Mouse (Mus musculus) embryonic facial prominence, embryonic 12.5 days (tissue): ENCODE results near the gene 9830107B12Rik. TPM values are rescaled to one million over a fixed set of nuclear protein-coding genes. Genes with fewer than 3 reads are reported as not detected.
A peak's percentile ranks its signal among the peaks of the same experiment; 100 is the strongest.

Experiments used
- ATAC-seq: fragments of 200-750 bp; cut with Nextera tagmentation; 2 replicates; pipeline ENCODE4 v1.8.0; 2017; ENCODE audit not compliant: insufficient number of reproducible peaks, insufficient read depth, low FRiP score, low TSS enrichment
- H3K27ac ChIP-seq: fragments of 300-500 bp; sonication (generic); 2 replicates; pipeline ENCODE4 v1.5.1; 2016; ENCODE audit warnings: mild to moderate bottlenecking
- H3K27me3 ChIP-seq: fragments of 300-500 bp; sonication (generic); 2 replicates; pipeline ENCODE4 v1.6.1; 2016; ENCODE audit warnings: mild to moderate bottlenecking, moderate library complexity
- H3K36me3 ChIP-seq: fragments of 300-500 bp; sonication (generic); 2 replicates; pipeline ENCODE4 v1.6.1; 2016; ENCODE audit warnings: mild to moderate bottlenecking
- H3K4me1 ChIP-seq: fragments of 300-500 bp; sonication (generic); 2 replicates; pipeline ENCODE4 v1.6.1; 2016
- H3K4me2 ChIP-seq: fragments of 300-500 bp; sonication (generic); replicated peaks from 2 replicates; pipeline ENCODE4 v1.6.1; 2016; ENCODE audit warnings: mild to moderate bottlenecking, moderate library complexity
- H3K4me3 ChIP-seq: fragments of 300-500 bp; sonication (generic); 2 replicates; pipeline ENCODE4 v1.5.1; 2016; ENCODE audit warnings: mild to moderate bottlenecking
- H3K9ac ChIP-seq: fragments of 300-500 bp; sonication (generic); 2 replicates; pipeline ENCODE4 v1.6.1; 2016; ENCODE audit warnings: mild to moderate bottlenecking, moderate library complexity
- H3K9me3 ChIP-seq: fragments of 300-500 bp; sonication (generic); 2 replicates; pipeline ENCODE4 v1.6.1; 2016; ENCODE audit warnings: mild to moderate bottlenecking, moderate library complexity
- WGBS: fragments of 180-500 bp; shearing (Covaris S2); methylation state at CpG from one replicate; pipeline ENCODE4 v1.1.7; 2016; 5-methylcytosine and 5-hydroxymethylcytosine counted together
- polyA plus RNA-seq: library from polyadenylated mRNA; unstranded; fragments of >200 nt; fragmentation: Nextera tagmentation; extraction: Ambion mirVana; gene quantifications from 2 replicates; pipeline ENCODE4 v1.2.1, GENCODE M21; 2016

9830107B12Rik gene
- polyA plus RNA-seq, 1 experiment from 2014 or later = not detected

GRCm38 (mm10) chr17:48093286-48093817 is 52.7 kb downstream of the 9830107B12Rik start:
- H3K27ac ChIP-seq = peak overlapping the region; percentile 69
- no peak overlapping the region for H3K4me3 ChIP-seq
- ATAC-seq = no peak
- H3K27me3 ChIP-seq = peaks cover 37% of the 10 kb centered on the region
- H3K4me2 ChIP-seq = no peak overlapping the region
- WGBS = 72% methylated on average over 5 of the region's 5 CpGs
- H3K36me3 ChIP-seq = no peaks in the 10 kb centered on the region
- H3K9me3 ChIP-seq = no peaks in the 10 kb centered on the region
- H3K9ac ChIP-seq = no peak overlapping the region
- peaks cover 40% of the 10 kb centered on the region for H3K4me1 ChIP-seq

- H3K4me1 ChIP-seq = peaks cover 14% of the 10 kb centered on the region
- no peaks in the 10 kb centered on the region for H3K36me3 ChIP-seq
- H3K4me3 ChIP-seq = no peak overlapping the region
- H3K9me3 ChIP-seq = no peaks in the 10 kb centered on the region
- WGBS = 80% methylated on average over 12 of the region's 12 CpGs
- no peak overlapping the region for H3K4me2 ChIP-seq
- no peak overlapping the region for H3K9ac ChIP-seq
- H3K27ac ChIP-seq = no peak overlapping the region
- peaks cover 13% of the 10 kb centered on the region; the same call in 1 of the 2 replicates for H3K27me3 ChIP-seq
- ATAC-seq = no peak
These were observed 55.8 kb downstream of the 9830107B12Rik start for GRCm38 (mm10) chr17:48090305-48090704.

GRCm38 (mm10) chr17:48089446-48089845 is 56.6 kb downstream of the 9830107B12Rik start:
- Histone ChIP-seq H3K36me3 (no peaks in the 10 kb centered on the region), H3K27me3 (peaks cover 5% of the 10 kb centered on the region; the same call in 1 of the 2 replicates), H3K4me3 (no peak overlapping the region), H3K4me1 (peaks cover 7% of the 10 kb centered on the region; the same call in 1 of the 2 replicates), H3K9me3 (no peaks in the 10 kb centered on the region), H3K4me2 (no peak overlapping the region), H3K27ac (no peak overlapping the region), H3K9ac (no peak overlapping the region)
- no peak for ATAC-seq
- 79% methylated on average over 2 of the region's 2 CpGs for WGBS

- Histone ChIP-seq H3K4me2 (no peak within 1 kb of the TSS), H3K4me3 (no peak within 1 kb of the TSS), H3K9me3 (no peaks in the 10 kb centered on the region), H3K4me1 (peaks cover 4% of the 10 kb centered on the region; the same call in 1 of the 2 replicates), H3K27me3 (peaks cover under 1% of the 10 kb centered on the region; the same call in 1 of the 2 replicates), H3K36me3 (no peaks in the 10 kb centered on the region), H3K27ac (no peak within 1 kb of the TSS), H3K9ac (no peak within 1 kb of the TSS)
- no peak for ATAC-seq
These were observed 57.0 kb downstream of the 9830107B12Rik start, which contains the start of gene 1700067P10Rik for GRCm38 (mm10) chr17:48089019-48089418. 1700067P10Rik (plus strand) TSS chr17:48089319.

- H3K4me1 ChIP-seq = peaks cover 7% of the 10 kb centered on the region; the same call in 1 of the 2 replicates
- no peaks in the 10 kb centered on the region for H3K9me3 ChIP-seq
- no peak overlapping the region for H3K4me3 ChIP-seq
- no peak overlapping the region for H3K9ac ChIP-seq
- WGBS = 44% methylated on average over 3 of the region's 3 CpGs
- H3K27ac ChIP-seq = no peak overlapping the region
- 0 out of 2 replicates have a peak, but pooled peaks have one; percentile 35 for ATAC-seq
- no peaks in the 10 kb centered on the region for H3K27me3 ChIP-seq
- H3K4me2 ChIP-seq = no peak overlapping the region
- H3K36me3 ChIP-seq = no peaks in the 10 kb centered on the region
These were observed 65.4 kb downstream of the 9830107B12Rik start for GRCm38 (mm10) chr17:48080626-48081025.

Other genes with a start within 250 kb of the 9830107B12Rik start
- gene Foxp4, start 221.6 kb downstream of the 9830107B12Rik start, polyA plus RNA-seq = 51.0 and 52.4 TPM in 2 replicates
- gene 1700122O11Rik, start 108.0 kb downstream of the 9830107B12Rik start, polyA plus RNA-seq = not detected in 2 replicates
- gene 1700067P10Rik, start 56.9 kb downstream of the 9830107B12Rik start, polyA plus RNA-seq = not detected in 2 replicates
- 0.14 TPM in 1 of 2 replicates, not detected in the other for gene A530064D06Rik, start 21.0 kb upstream of the 9830107B12Rik start, polyA plus RNA-seq
- gene Trem1, start 86.5 kb upstream of the 9830107B12Rik start, polyA plus RNA-seq = 0.06 and 0.08 TPM in 2 replicates
- not detected in 2 replicates for gene Trem3, start 101.5 kb upstream of the 9830107B12Rik start, polyA plus RNA-seq
- 0.12 and 0.29 TPM in 2 replicates for gene Treml4, start 118.0 kb upstream of the 9830107B12Rik start, polyA plus RNA-seq
- 0.23 and 0.80 TPM in 2 replicates for gene Treml2, start 153.2 kb upstream of the 9830107B12Rik start, polyA plus RNA-seq
- 0.50 TPM in 1 of 2 replicates, not detected in the other for gene B430306N03Rik, start 169.9 kb upstream of the 9830107B12Rik start, polyA plus RNA-seq
- gene Trem2, start 200.1 kb upstream of the 9830107B12Rik start, polyA plus RNA-seq = 2.8 and 3.6 TPM in 2 replicates
- 1.9 and 3.2 TPM in 2 replicates for gene Treml1, start 213.6 kb upstream of the 9830107B12Rik start, polyA plus RNA-seq